Mouse (Mus musculus) limb, embryonic 14.5 days (tissue): ENCODE measurements around the gene B4galt1. TPM values are rescaled to one million over a fixed set of nuclear protein-coding genes. Genes with fewer than 3 reads are reported as not detected.

ENCODE experiments used
- ATAC-seq: fragments of 200-750 bp; cut with Nextera tagmentation; 2 replicates; pipeline ENCODE4 v1.8.0; 2017; ENCODE audit warnings: low read depth, moderate number of reproducible peaks, moderate TSS enrichment; ENCODE audit not compliant: low FRiP score
- DNase-seq: peaks from one replicate; pipeline ENCODE4 v3.0.0-alpha.2; 2015; ENCODE audit warnings: low spot score
- H3K27ac ChIP-seq: fragments of 300-500 bp; sonication (generic); replicated peaks from 2 replicates; pipeline ENCODE4 v1.5.1; 2014; ENCODE audit warnings: low read depth, mild to moderate bottlenecking, low read length, moderate library complexity, mixed read lengths
- H3K27me3 ChIP-seq: fragments of 300-500 bp; sonication (generic); 2 replicates; pipeline ENCODE4 v1.6.1; 2014; ENCODE audit warnings: low read length, mixed read lengths; ENCODE audit not compliant: control insufficient read depth, insufficient read depth
- H3K36me3 ChIP-seq: fragments of 300-500 bp; sonication (generic); 2 replicates; pipeline ENCODE4 v1.6.1; 2014; ENCODE audit warnings: mild to moderate bottlenecking, low read length, moderate library complexity, mixed read lengths; ENCODE audit not compliant: control insufficient read depth, insufficient read depth
- H3K4me1 ChIP-seq: fragments of 300-500 bp; sonication (generic); 2 replicates; pipeline ENCODE4 v1.6.1; 2014; ENCODE audit warnings: antibody characterized with exemption, low read length, mixed read lengths; ENCODE audit not compliant: control insufficient read depth, insufficient read depth
- H3K4me2 ChIP-seq: fragments of 300-500 bp; sonication (generic); replicated peaks from 2 replicates; pipeline ENCODE4 v1.6.1; 2014; ENCODE audit warnings: low read depth, mild to moderate bottlenecking, low read length, moderate library complexity; ENCODE audit not compliant: severe bottlenecking
- H3K4me3 ChIP-seq: fragments of 300-500 bp; sonication (generic); replicated peaks from 2 replicates; pipeline ENCODE4 v1.5.1; 2014; ENCODE audit warnings: low read length
- H3K9ac ChIP-seq: fragments of 300-500 bp; sonication (generic); 2 replicates; pipeline ENCODE4 v1.6.1; 2014; ENCODE audit warnings: mild to moderate bottlenecking, low read depth, low read length, moderate library complexity; ENCODE audit not compliant: severe bottlenecking
- H3K9me3 ChIP-seq: fragments of 300-500 bp; sonication (generic); 2 replicates; pipeline ENCODE4 v1.6.1; 2016; ENCODE audit warnings: low read length; ENCODE audit not compliant: control insufficient read depth
- POLR2A ChIP-seq: fragments of 200-500 bp; IDR thresholded peaks from 2 replicates; pipeline ENCODE4 v1.8.0; 2012; ENCODE audit warnings: inconsistent platforms, mild to moderate bottlenecking, moderate library complexity, borderline replicate concordance; ENCODE audit not compliant: insufficient read depth, insufficient read length; ENCODE audit errors: extremely low read depth
- WGBS: fragments of 180-500 bp; shearing (Covaris S2); extraction: QIAGEN DNeasy Blood & Tissue Kit; methylation state at CpG from one replicate; pipeline ENCODE4 v1.1.7; 2014; 5-methylcytosine and 5-hydroxymethylcytosine counted together
- polyA plus RNA-seq, 2 experiments: library from polyadenylated mRNA; depleted of rRNA in 1 of 2; stranded (reverse) in 1 of 2; unstranded in 1 of 2; fragments of >200 nt; fragmentation: Nextera tagmentation in 1 of 2; extraction: Ambion mirVana in 1 of 2; gene quantifications; 2 replicates each; pipeline versions ENCODE4 v1.2.1 to v1.2.3; 2012 to 2014

Gene B4galt1
- polyA plus RNA-seq, 2 experiments, result 35.9 to 52.3 TPM

GRCm38 (mm10) chr4:40848246-40848645 lies 5.6 kb downstream of the B4galt1 start:
- no peak for ATAC-seq
- Histone ChIP-seq H3K27me3 (no peaks in the 10 kb centered on the region), H3K36me3 (no peaks in the 10 kb centered on the region), H3K9ac (no peak overlapping the region), H3K4me2 (no peak overlapping the region), H3K9me3 (no peaks in the 10 kb centered on the region), H3K27ac (no peak overlapping the region), H3K4me1 (peaks cover 51% of the 10 kb centered on the region), H3K4me3 (no peak overlapping the region)
- 94% methylated on average over 8 of the region's 8 CpGs for WGBS
- no peak for DNase-seq
- TF ChIP-seq POLR2A, result no peak

GRCm38 (mm10) chr4:40847160-40847559 lies 6.6 kb downstream of the B4galt1 start:
- 35% methylated on average over 4 of the region's 4 CpGs for WGBS
- no peak for ATAC-seq
- Histone ChIP-seq H3K4me2 (no peak overlapping the region), H3K9ac (no peak overlapping the region), H3K36me3 (no peaks in the 10 kb centered on the region), H3K9me3 (no peaks in the 10 kb centered on the region), H3K4me1 (peaks cover 51% of the 10 kb centered on the region), H3K27ac (no peak overlapping the region), H3K4me3 (no peak overlapping the region), H3K27me3 (no peaks in the 10 kb centered on the region)
- no peak for TF ChIP-seq POLR2A
- no peak for DNase-seq

GRCm38 (mm10) chr4:40846143-40846931 lies 7.5 kb downstream of the B4galt1 start:
- Histone ChIP-seq H3K27ac (no peak overlapping the region), H3K36me3 (no peaks in the 10 kb centered on the region), H3K9me3 (no peaks in the 10 kb centered on the region), H3K9ac (no peak overlapping the region), H3K27me3 (no peaks in the 10 kb centered on the region), H3K4me1 (peaks cover 43% of the 10 kb centered on the region), H3K4me3 (no peak overlapping the region), H3K4me2 (no peak overlapping the region)
- DNase-seq, result peak; percentile 26
- 62% methylated on average over 7 of the region's 7 CpGs for WGBS
- no peak for ATAC-seq
- TF ChIP-seq POLR2A, result no peak

- ATAC-seq (no peak), DNase-seq (peak; percentile 58)
- no peak overlapping the region for H3K4me2 ChIP-seq
- H3K27ac ChIP-seq, result peak overlapping the region; percentile 79
- WGBS, result 46% methylated on average over 12 of the region's 12 CpGs
- no peaks in the 10 kb centered on the region for H3K27me3 ChIP-seq
- no peak overlapping the region for H3K9ac ChIP-seq
- no peaks in the 10 kb centered on the region for H3K9me3 ChIP-seq
- H3K4me3 ChIP-seq, result no peak overlapping the region
- H3K4me1 ChIP-seq, result peaks cover 32% of the 10 kb centered on the region
- no peaks in the 10 kb centered on the region for H3K36me3 ChIP-seq
- no peak for TF ChIP-seq POLR2A
These were observed 8.7 kb downstream of the B4galt1 start for GRCm38 (mm10) chr4:40844811-40845751.

- no peak overlapping the region; the same call in 1 of the 2 replicates for H3K4me2 ChIP-seq
- no peak overlapping the region for H3K4me3 ChIP-seq
- H3K9ac ChIP-seq, result 0 out of 2 replicates have a peak overlapping the region, but pooled peaks have one; percentile 16
- DNase-seq (peak; percentile 81), ATAC-seq (peak; percentile 85)
- peaks cover 32% of the 10 kb centered on the region for H3K4me1 ChIP-seq
- no peaks in the 10 kb centered on the region for H3K36me3 ChIP-seq
- no peaks in the 10 kb centered on the region for H3K27me3 ChIP-seq
- H3K9me3 ChIP-seq, result no peaks in the 10 kb centered on the region
- peak overlapping the region; percentile 79 for H3K27ac ChIP-seq
- TF ChIP-seq POLR2A, result no peak
- WGBS, result 11% methylated on average over 5 of the region's 5 CpGs
These were observed 9.5 kb downstream of the B4galt1 start for GRCm38 (mm10) chr4:40844251-40844721.
